Mouse (Mus musculus): ENCODE measurements at regions not wholly inside any gene's neighbourhood (a gene's known extent, or its start where the extent isn't known, plus 50 kb on each side); places are given as distances from the start of the nearest gene placed in this dataset.
"Not testable (repeated sequence)": the region's sequence is repeated elsewhere in the genome, so short reads cannot be mapped to it uniquely, and the experiment has no call there.

GRCm38 (mm10) chr6:31810602-31811512 is 239.2 kb upstream of the 1700012A03Rik start:
- DNase-seq (ENCODE audit: low read depth) = no peak

GRCm38 (mm10) chr6:31804468-31804867 is 240.7 kb upstream of the Podxl start:
- not testable (repeated sequence) for DNase-seq (ENCODE audit: low read depth)

GRCm38 (mm10) chr6:31803222-31803621 is 239.4 kb upstream of the Podxl start:
- not testable (repeated sequence) for DNase-seq (ENCODE audit: low read depth)

GRCm38 (mm10) chr6:31791547-31791946 is 227.8 kb upstream of the Podxl start:
- no peak for DNase-seq (ENCODE audit: low read depth)

- DNase-seq (ENCODE audit: low read depth) = no peak
These were observed 227.1 kb upstream of the Podxl start for GRCm38 (mm10) chr6:31790906-31791305.

GRCm38 (mm10) chr6:31776841-31777240 is 213.1 kb upstream of the Podxl start:
- DNase-seq (ENCODE audit: low read depth) = no peak

- DNase-seq (ENCODE audit: low read depth) = no peak
These were observed 208.1 kb upstream of the Podxl start for GRCm38 (mm10) chr6:31771916-31772315.

- no peak for DNase-seq (ENCODE audit: low read depth)
These were observed 181.8 kb upstream of the Podxl start for GRCm38 (mm10) chr6:31745589-31745988.

GRCm38 (mm10) chr6:31731391-31731790 is 167.6 kb upstream of the Podxl start:
- DNase-seq (ENCODE audit: low read depth) = no peak

- no peak for DNase-seq (ENCODE audit: low read depth)
These were observed 155.8 kb upstream of the Podxl start for GRCm38 (mm10) chr6:31719614-31720013.

- no peak for DNase-seq (ENCODE audit: low read depth)
These were observed 155.1 kb upstream of the Podxl start for GRCm38 (mm10) chr6:31718843-31719242.

- DNase-seq (ENCODE audit: low read depth) = no peak
These were observed 153.8 kb upstream of the Podxl start for GRCm38 (mm10) chr6:31717531-31717930.

GRCm38 (mm10) chr6:31707256-31707655 is 143.5 kb upstream of the Podxl start:
- DNase-seq (ENCODE audit: low read depth) = no peak

GRCm38 (mm10) chr6:31704191-31704590 is 140.4 kb upstream of the Podxl start:
- no peak for DNase-seq (ENCODE audit: low read depth)

GRCm38 (mm10) chr6:31702931-31703330 is 139.2 kb upstream of the Podxl start:
- DNase-seq (ENCODE audit: low read depth) = no peak

GRCm38 (mm10) chr6:31695885-31696284 is 132.1 kb upstream of the Podxl start:
- DNase-seq (ENCODE audit: low read depth) = no peak

- no peak for DNase-seq (ENCODE audit: low read depth)
These were observed 129.3 kb upstream of the Podxl start for GRCm38 (mm10) chr6:31693047-31693446.

GRCm38 (mm10) chr6:31692024-31692423 is 128.2 kb upstream of the Podxl start:
- no peak for DNase-seq (ENCODE audit: low read depth)

GRCm38 (mm10) chr6:31680101-31680500 is 116.3 kb upstream of the Podxl start:
- no peak for DNase-seq (ENCODE audit: low read depth)

GRCm38 (mm10) chr6:31665671-31666486 is 102.1 kb upstream of the Podxl start:
- DNase-seq (ENCODE audit: low read depth) = no peak

GRCm38 (mm10) chr6:31664495-31664894 is 100.7 kb upstream of the Podxl start:
- DNase-seq (ENCODE audit: low read depth) = no peak

- DNase-seq (ENCODE audit: low read depth) = no peak
These were observed 97.0 kb upstream of the Podxl start for GRCm38 (mm10) chr6:31660778-31661177.

- no peak for DNase-seq (ENCODE audit: low read depth)
These were observed 96.1 kb upstream of the Podxl start for GRCm38 (mm10) chr6:31659901-31660300.

Measured in fibroblast of lung, adult 2 months (primary cell).